Mouse (Mus musculus): ENCODE results near the gene Fam98b.

The Fam98b gene

DNA sequence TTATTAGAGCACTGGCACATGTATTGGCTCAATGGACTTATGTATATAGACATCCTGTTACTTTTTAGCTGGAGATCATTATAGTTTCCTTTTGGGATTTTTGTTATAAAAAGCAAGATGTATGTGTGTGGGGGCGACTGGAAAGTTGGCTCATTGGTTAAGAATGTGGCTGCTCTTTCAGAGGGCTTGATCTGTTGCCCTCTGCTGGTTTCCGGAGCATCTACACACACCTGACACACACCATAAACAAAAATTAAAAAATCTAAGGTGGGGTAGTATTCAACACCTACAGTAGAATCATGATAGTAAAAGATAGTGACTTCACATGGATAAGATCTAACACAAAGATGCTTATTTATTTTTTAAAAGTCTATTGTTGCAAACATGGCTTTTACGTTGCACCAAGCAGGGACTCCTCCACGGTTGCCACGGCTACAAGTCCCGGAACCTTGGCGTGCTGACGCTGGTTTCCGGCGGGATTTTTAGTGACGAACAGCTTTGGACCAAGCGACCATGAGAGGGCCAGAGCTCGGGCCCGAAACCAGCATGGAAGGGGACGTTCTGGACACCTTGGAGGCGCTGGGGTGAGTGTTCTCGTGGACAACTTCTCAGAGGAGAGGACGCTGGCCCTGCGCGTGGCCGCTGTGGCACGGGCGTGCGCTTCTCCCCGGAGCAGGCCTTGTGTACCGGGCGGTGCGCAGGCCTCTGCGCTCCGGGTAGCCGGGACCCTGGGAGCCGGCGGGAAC, at the start of gene Fam98b:
Gene Fam98b, plus strand, starts transcription at position 485 of the 746 bp plus-strand sequence.
- peak; percentile 93 to 95 for DNase-seq

DNA sequence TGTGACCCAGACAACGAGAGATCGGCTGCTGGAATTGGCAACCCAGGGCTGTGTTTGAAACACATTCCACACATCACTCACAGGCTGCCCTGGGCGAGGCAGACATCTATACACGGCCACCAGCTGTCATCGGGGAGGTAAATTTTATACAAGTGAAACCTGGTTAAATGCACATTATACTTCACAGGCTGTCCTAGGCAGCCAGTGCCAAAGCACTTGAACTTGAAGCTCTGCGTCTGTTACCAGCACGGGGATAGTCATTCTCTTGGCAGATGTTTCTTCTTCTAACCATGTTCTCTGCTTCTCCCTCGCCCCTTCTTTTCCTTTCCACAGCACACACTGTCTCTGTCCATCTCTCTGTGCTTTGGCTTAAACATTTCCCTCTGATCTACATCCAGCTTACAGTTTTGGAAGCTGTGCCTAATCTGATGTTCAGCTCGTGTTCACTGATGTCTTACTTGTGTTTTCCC, 48.6 kb upstream of the Fam98b start:
- no peak for DNase-seq

DNA sequence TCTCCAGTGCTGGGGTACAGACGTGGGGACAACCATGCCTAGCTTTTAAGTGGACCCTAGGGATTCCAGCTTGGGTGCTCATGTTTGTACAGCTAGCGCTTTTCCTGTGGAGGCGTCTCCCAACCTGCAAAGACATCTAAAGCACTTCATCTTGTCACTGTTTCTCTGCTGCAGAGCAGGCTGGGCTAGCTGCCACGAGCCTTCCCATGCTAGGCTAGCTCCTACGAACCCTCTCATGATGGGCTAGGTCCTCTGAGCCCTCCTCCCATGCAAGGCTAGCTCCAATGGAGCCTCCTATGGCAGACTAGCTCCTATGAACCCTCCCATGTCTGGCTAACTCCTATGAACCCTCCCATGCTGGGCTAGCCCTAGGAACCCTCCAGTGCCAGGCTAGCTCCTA, 46.2 kb upstream of the Fam98b start:
- DNase-seq: no peak

DNA sequence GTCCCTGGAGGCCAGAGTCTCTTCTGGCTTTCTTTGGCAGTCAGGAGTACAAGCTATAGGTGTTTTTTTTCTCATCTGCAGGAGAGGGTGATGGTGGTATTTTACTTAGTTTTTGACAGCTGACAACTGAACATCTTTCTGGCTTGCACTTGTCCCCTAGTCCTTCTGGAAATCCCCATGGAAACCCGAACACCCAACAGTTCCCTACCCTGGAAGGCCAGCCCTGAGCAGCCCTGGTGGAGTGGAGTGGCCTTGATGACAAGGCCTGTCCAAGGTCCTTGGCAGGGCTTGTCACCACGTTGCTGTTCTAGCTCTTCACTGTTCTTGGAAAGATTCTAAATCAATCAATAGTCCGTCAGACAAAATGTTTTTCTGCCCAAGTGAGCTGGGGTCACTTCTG, 45.0 kb upstream of the Fam98b start:
- DNase-seq: no peak

DNA sequence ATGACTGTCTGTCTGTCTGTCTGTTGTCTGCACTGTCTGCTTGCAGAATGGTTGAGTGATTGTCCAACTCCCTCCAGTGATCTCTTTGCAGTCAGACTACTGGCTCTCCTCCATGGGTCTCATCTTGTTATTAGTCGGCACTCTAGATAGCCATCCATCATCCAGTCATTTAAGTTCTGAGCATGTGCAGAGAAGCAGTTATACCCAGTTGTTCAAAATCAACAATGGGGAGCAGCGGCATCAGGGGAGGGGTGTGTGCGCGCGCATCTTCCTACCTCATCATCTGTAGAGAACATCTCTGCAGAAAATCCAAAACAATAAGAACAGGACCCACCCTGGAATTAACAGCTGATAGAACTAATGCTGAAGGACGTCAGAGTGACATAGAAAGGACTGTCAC, 44.5 kb upstream of the Fam98b start:
- DNase-seq: no peak

DNA sequence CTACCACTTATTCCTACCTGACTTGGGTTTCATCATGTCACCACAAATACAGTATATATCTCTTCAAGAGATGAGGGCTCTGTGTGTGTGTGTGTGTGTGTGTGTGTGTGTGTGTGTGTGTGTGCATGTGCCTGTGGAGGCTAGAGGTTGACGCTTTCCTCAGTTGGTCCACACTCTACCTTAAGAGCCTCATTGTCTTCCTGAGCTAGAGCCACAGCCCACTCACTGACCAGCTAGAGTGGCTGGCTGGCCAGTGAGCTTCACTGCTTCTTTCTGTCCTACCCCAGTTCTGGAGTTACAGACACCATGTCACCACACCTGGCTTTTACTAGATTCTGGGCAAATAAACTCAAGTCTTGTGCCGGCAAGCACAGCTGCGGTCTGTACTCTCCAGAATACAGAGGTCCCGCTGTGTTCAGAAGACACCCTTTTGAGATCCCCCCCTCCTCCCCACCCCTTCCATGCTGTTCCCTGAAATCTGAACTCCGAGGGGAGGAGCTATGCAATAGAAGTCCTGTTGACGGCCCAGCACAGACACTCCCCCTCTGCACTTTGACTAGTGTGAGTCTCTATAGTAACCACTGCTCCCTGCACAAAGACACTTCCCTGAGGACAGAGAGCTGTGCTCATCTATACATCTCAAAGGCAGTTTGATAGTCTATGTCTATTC, 39.0 kb upstream of the Fam98b start:
- DNase-seq: peak in 1 of 2 experiments; percentile 18

DNA sequence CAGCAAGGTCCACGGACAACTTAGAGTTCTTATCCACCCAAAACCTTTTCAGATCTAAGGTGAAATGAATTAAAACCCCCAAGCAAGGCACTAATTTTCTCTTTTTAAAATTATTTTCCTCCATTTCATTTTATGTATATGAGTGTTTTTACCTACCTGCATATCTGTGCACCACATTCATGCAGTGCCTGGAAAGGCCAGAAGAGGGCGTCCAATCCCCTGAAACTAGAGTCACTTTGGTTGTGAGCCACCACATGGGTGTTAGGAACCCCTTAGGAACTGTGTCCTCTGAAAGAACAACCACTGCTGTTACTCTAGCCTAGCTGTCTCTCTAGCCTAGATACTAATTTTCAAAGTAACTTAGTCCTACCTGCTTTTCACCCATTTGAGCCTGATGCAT, 33.4 kb upstream of the Fam98b start:
- no peak for DNase-seq

DNA sequence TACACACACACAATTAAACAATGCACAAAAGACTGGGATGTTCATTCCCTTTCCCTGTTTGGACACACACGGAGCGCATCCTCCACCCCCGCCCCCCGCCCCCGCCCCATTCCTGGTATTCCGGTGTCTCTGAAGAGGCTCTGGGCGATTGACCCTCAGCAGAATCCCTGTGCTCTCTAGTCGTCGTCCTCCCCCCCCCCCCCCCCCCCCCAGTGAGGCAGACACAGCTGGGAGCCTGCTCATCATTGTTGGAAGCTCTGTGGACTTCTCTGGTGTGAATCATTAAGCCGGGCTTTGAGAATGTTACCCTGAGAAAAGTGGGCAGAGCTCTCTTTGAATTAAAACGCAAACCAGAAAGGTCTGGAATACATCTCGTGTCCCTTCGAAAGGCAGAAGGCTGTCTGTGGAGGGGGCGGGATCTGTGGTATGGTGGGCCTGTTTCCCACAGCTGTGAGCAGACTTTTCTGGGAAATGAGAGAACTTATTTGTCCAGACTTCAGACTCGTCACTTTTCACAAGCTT, 31.8 kb upstream of the Fam98b start:
- no peak for DNase-seq

DNA sequence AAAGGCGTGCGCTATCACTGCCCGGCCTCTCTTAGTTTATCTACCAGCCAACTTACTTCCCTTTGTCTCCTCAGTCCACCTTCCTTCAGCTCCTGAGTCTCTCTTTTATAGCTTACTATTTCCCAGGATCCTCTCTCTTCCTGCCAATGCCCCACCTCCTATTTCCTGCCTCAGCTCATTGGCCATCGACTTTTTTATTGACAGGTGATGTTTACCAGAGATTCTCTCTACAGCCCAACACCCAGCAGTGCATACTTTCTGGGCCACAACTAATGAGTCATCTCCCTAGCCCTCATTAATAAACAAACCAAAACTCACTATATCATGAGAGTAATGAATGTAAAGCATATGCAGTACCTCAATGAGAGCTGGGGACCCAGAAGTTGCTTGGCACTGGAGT, 30.0 kb upstream of the Fam98b start:
- DNase-seq: no peak

DNA sequence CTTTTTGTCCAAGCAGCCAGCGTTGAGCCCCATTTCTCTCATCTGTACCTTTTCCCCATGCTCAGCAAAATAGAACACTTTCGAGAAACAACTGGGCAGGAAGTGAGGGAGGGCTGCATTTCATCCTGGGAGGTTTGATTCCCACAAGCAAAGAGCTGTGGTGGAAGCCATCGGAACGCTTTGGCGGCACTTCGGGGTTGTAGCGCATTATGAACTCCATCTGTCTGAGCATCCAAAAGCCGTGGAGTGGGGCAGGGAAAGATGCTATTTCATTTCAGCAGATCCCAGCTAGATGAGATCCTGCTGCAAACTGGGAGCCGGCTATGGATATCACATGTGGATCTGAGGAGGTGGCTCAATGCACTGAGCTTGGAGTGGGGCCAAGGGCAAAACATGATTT, 26.9 kb upstream of the Fam98b start:
- DNase-seq: no peak

DNA sequence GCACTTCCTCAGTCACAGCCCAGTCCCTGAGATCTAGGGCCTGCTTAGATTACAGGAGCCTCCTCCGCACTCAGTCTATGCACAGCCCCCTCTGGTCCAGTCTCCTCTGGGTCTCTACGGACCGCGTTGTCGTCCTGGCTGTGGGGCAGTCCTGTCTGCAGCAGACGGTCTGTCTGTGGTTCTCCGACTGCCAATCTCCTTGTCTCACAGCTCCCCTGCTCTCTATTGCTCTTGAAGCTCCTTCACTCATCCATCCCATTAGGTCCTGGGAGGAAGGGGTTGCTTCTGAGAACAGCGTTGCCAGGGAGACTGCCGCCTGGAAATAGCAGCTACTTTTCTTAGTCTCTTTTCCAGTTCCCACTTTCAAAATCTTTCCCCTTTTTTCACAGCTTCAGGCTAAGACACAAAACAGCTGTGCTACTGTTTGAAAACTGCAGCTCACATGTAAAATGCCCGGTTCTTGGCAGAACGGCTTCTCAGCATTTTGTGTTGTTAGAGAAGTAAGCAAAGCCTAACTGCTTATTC, 20.9 kb upstream of the Fam98b start:
- no peak for DNase-seq

DNA sequence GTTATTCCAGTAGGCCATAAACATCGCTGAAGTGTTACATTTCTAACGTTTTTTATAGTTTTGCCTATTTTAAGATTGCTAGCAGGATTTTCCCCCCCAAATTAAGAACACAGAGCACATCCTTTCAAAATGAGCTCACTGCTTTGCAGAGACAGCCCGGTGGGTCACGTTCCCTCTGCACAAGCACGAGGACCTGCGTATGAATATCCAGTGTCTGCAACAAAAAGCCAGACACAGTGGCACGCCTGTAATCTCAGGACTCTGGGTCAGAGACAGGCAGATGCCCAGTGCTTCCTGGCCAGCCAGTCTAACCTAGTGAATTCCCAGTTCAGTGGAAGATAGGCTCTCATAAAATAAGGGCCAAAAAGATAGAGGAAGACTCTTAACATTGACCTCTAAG, 19.3 kb upstream of the Fam98b start:
- DNase-seq: no peak

DNA sequence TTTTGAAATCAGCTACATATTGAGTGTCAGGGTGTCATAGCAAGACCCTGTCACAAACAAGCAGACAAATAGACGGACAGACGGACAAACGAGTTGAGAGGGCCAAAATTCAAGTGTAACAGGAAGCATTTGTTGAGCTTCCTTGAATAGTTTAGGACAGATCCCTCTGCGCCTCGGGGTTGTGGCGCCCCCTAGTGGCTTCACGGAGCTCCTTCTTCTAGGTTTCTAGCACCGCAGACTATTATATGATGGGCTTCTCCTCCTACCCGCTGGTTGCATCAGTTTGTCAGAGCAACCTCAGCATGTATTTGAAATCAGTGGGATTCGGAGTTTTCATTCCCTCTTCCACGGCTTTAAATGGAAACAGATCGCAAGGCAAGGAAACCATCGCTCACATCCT, 18.3 kb upstream of the Fam98b start:
- peak; percentile 93 to 95 for DNase-seq

DNA sequence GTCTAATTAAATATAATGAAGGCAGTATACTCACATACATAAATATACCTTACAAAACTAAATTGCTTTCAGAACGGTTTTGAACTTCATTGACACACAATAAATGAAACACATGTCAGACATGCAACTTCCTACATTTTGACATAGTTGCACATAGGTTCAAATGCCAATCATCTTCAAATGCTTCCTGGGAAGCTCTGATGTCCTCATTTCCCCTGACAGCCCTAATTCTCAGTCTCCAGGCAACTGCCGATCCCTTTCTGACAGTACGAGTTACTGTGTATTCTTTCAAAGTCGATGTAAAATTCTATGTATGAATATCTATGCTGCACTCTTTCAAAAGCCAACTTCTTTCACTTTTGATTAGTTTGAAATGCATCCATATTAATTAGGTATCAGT, 7.6 kb upstream of the Fam98b start:
- DNase-seq: no peak

DNA sequence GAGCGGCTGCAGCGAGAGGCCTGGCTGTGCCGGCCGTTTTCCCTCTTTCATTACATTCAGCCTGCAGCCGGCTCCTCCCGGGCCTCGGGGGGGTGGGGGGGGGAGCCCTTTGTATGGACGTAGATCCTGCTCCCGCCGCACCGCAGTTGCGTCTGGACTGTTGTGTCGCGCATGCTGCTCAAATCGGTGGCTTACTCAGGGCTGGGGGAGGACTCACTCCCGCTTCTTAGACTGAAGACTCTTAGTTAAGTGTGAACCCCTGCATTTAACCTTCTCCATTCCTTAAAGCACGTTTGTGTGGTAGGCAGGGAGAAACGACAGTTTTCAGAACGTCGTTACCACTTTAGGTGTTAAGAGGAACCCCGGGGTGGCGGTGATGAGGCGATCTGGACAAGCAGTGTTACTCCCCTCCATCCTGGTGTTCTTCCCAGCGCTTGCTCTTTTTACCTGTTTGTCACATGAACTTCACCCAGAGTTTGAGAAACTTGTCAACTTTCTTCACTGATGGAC, 517 bp downstream of the Fam98b start:
- DNase-seq: peak in 1 of 2 experiments; percentile 37

DNA sequence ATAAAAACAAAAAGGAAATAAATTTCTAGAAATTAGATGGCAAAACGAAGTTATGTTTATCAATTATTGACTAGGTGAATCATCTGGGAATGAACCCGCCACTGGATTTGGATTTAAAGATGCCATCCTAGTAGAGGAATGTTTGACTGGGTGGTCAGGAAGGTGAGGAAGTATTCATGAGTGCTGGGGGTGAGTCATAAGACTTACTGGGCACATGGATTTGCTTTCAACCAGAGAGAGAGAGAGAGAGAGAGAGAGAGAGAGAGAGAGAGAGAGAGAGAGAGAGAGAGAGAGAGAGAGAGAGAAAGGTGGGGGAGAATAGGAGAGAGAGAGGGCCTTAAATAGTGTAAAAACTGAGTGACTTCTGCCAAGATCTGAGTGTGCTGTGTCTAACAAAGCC, 5.9 kb downstream of the Fam98b start:
- DNase-seq: no peak

DNA sequence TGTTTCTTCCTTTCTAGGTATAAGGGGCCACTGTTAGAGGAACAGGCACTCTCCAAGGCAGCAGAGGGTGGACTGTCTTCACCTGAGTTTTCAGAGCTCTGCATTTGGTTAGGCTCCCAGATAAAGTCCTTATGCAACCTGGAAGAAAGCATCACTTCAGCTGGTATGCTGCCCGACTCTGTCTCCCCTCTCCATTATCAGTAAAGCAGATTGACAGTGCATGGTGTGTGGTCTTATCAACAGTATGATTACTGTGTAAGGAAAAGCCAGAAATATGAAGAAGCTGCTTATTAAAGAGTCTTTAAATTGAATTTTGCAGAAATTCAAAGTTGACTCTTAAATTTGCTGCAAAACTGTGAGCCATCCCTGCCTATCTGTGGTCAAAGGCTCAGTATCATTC, 8.1 kb downstream of the Fam98b start:
- no peak for DNase-seq

DNA sequence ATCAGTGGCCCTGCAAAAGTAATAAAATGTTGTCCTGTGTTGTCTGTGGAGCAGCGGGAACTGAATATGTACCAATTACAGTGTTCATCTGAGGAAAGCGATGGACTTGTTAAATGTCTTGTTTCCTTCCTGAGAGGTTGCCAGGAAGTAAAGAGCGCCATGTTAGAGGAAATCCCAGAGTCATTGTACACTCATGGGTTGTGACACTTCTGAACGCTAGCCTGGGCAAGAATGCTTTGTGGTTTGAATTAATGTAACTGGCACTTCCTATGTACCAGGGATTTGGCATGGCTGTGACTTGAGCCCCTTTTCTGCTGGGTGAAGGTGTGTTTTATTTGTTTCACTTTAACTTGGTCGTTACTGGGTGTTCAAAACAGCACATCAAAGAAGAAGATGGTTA, 12.6 kb downstream of the Fam98b start:
- DNase-seq: no peak

DNA sequence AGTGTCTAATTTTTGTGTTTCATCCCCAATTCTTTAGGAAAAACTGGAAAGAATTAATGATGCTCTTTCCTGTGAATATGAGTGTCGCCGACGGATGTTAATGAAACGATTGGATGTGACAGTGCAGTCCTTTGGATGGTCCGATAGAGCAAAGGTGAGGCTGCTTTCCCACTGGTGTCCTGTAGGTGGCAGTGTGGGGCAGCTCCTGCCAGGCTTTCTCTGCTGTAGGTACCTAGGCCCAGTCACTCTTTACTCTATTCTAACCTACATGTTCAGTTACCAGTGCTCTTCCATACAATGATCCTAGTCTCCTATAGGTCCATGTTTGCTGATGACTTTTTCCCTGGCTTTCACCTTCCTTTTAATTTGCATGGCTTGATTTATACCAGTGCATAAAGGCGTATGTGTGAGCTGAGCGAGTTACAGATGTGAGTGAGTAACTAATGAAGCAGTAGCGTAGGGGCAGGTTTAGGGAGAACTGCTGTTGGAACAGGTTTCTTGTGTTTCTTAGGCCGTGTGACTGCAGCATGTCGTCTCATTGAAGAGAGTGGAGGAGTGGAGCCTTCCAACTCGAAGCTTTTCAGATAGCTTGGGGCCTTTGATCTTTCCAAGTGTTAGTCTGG, 14.4 kb downstream of the Fam98b start:
- peak; percentile 88 to 91 for DNase-seq

DNA sequence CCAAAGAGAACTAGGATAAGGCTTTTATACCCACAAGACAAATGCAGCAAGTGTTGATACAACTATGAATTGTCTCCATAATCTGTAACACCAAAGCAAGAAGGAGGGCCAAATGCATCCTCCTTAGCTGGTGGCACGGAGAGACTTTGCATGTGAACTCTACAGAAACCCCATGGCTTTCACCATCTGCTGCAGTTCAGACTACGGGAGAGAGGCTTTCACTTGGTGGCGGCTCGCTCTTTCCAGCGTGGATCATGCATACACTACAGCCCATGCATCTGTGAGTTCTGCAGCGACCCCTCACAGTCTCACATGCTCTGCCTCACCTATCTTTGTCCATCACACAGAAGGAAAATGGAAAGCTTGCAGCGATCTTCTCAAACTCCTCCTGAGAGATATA, 38.8 kb downstream of the Fam98b start:
- DNase-seq: peak; percentile 67 to 78

DNA sequence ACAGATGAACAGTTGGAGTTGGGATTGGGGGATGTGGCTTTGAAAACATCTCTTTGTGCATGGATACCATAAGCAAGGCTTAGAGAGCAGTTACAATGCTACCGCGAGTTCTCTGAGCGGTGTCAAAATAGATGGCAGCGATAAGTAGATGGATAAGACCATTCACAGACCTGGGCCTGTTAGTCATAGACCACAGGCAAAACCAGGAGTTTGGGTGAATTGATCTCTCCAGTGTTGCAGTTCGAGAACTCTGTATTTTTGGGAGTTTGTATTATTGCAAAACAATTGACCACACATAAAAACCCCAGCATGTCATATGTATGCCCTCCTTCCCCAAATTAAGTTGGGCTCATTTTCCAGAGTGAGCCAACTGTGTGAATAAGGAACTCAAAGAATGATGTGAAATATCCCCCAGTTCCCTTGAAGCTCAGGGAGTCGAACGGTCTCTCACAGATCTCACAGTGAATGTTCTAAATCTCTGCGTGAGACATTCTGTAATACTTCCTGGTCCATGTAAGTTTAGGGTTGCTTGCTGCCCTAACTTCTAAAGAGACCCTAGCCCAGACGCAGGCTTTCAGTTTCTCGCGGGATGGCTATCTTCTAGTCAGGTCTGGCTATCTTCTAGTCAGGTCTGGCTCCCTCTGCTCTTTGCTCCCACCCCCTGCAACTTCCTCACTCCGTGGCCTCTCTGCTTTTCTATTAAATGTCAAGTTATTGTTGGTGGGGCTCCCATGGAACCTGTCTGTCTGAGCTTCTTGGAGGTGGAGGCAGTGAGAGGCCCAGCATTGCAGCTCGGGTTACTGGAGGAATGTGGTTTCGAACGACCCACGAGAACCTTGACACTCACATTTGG, 50.3 kb downstream of the Fam98b start:
- DNase-seq: no peak

Measured in cerebellum, postnatal 10 days (tissue).